16 mouse cellular contexts compared by ENCODE assay signal in genomic region chr19:57985918-57986900, GRCm38 (mm10).
A peak's percentile ranks its signal among the peaks of the same experiment; 100 is the strongest.
DNase-seq lines count a peak whose midpoint lies in the region; ATAC-seq lines count a peak whose summit lies in the region.
"Had no signal": no experiment of that assay in that cellular context is flagged by ENCODE, and none has a peak within 500 bp of the region (broad histone marks: within the 10 kb centered on the region; RNA-seq: fewer than 3 reads in every experiment).

No protein-coding gene starts in this region.

- H3K4me2 ChIP-seq in embryonic facial prominence, embryonic 14.5 days (ENCODE audit: low read depth, low read length) = no peak overlapping the region
- H3K4me2 ChIP-seq in hindbrain, embryonic 12.5 days (replicated peaks) = no peak overlapping the region
- H3K4me2 ChIP-seq in midbrain, embryonic 14.5 days (ENCODE audit: low read length) = no peak overlapping the region
- H3K4me2 ChIP-seq: liver, embryonic 15.5 days had no signal

- no peak overlapping the region for H3K27ac ChIP-seq in embryonic facial prominence, embryonic 14.5 days (replicated peaks; ENCODE audit: low read depth, low read length)
- no peak overlapping the region for H3K27ac ChIP-seq in embryonic facial prominence, embryonic 10.5 days (replicated peaks)
- peak overlapping the region; percentile 78 for H3K27ac ChIP-seq in forebrain, embryonic 10.5 days
- peak overlapping the region; percentile 17; the same call in 1 of the 2 replicates for H3K27ac ChIP-seq in hindbrain, embryonic 12.5 days
- 0 out of 2 replicates have a peak overlapping the region, but pooled peaks have one; percentile 1 for H3K27ac ChIP-seq in midbrain, embryonic 14.5 days (replicated peaks; ENCODE audit: low read depth, low read length)
- H3K27ac ChIP-seq: liver, embryonic 15.5 days had no signal

- H3K4me3 ChIP-seq in embryonic facial prominence, embryonic 14.5 days (ENCODE audit: low read depth, low read length) = no peak overlapping the region
- H3K4me3 ChIP-seq in embryonic facial prominence, embryonic 10.5 days = no peak overlapping the region
- no peak overlapping the region for H3K4me3 ChIP-seq in forebrain, embryonic 10.5 days
- H3K4me3 ChIP-seq in hindbrain, embryonic 12.5 days = no peak overlapping the region
- H3K4me3 ChIP-seq in midbrain, embryonic 14.5 days (replicated peaks; ENCODE audit: low read depth, low read length) = no peak overlapping the region
- H3K4me3 ChIP-seq: liver, embryonic 15.5 days had no signal

- H3K4me1 ChIP-seq in embryonic facial prominence, embryonic 14.5 days (ENCODE audit: control insufficient read depth, insufficient read depth, low read length) = 0 out of 2 replicates have a peak, but pooled peaks cover 8% of the 10 kb centered on the region
- H3K4me1 ChIP-seq in embryonic facial prominence, embryonic 10.5 days = peaks cover 27% of the 10 kb centered on the region
- peaks cover 49% of the 10 kb centered on the region for H3K4me1 ChIP-seq in forebrain, embryonic 10.5 days
- peaks cover 26% of the 10 kb centered on the region for H3K4me1 ChIP-seq in hindbrain, embryonic 12.5 days
- H3K4me1 ChIP-seq in midbrain, embryonic 14.5 days (ENCODE audit: control insufficient read depth, insufficient read depth, low read length) = peaks cover 21% of the 10 kb centered on the region
- H3K4me1 ChIP-seq: liver, embryonic 15.5 days had no signal

- peak; percentile 72 for DNase-seq in embryonic facial prominence, embryonic 14.5 days (ENCODE audit: low spot score)
- DNase-seq in embryonic facial prominence, embryonic 10.5 days (ENCODE audit: low spot score) = no peak
- no peak for DNase-seq in forebrain, embryonic 10.5 days (ENCODE audit: extremely low spot score, low spot score)
- peak; percentile 64 for DNase-seq in midbrain, embryonic 14.5 days
- DNase-seq in adrenal gland, adult 18-20 months (ENCODE audit: low spot score in 2 of 2) = no peak
- no peak for DNase-seq in adrenal gland, postnatal 25 days
- DNase-seq in testis, postnatal 10 days (ENCODE audit: low spot score) = no peak
- DNase-seq: adrenal gland, adult 8-10 months; heart, adult 18-20 months; heart, postnatal 10 days; kidney, postnatal 14 days; left cerebral cortex, postnatal 4 days; right cerebral cortex, postnatal 14 days had no signal

- no peak overlapping the region for H3K9ac ChIP-seq in embryonic facial prominence, embryonic 14.5 days (ENCODE audit: low read depth, low read length)
- no peak overlapping the region for H3K9ac ChIP-seq in hindbrain, embryonic 12.5 days
- no peak overlapping the region for H3K9ac ChIP-seq in midbrain, embryonic 14.5 days (replicated peaks; ENCODE audit: low read length)
- H3K9ac ChIP-seq: liver, embryonic 15.5 days had no signal

- no peak for ATAC-seq in embryonic facial prominence, embryonic 14.5 days (ENCODE audit: low read depth)
- ATAC-seq in hindbrain, embryonic 12.5 days (ENCODE audit: low FRiP score) = peak; percentile 50
- no peak; the same call in 1 of the 2 replicates for ATAC-seq in midbrain, embryonic 14.5 days (ENCODE audit: low FRiP score, low TSS enrichment)
- ATAC-seq: intestine, postnatal 0 days had no signal

- no peaks in the 10 kb centered on the region for H3K9me3 ChIP-seq in embryonic facial prominence, embryonic 14.5 days (ENCODE audit: control insufficient read depth, low read length)
- no peaks in the 10 kb centered on the region for H3K9me3 ChIP-seq in embryonic facial prominence, embryonic 10.5 days
- no peaks in the 10 kb centered on the region for H3K9me3 ChIP-seq in forebrain, embryonic 10.5 days
- H3K9me3 ChIP-seq in hindbrain, embryonic 12.5 days (replicated peaks) = no peaks in the 10 kb centered on the region
- no peaks in the 10 kb centered on the region for H3K9me3 ChIP-seq in midbrain, embryonic 14.5 days (ENCODE audit: control insufficient read depth, low read length)
- H3K9me3 ChIP-seq: liver, embryonic 15.5 days had no signal

- no peaks in the 10 kb centered on the region for H3K36me3 ChIP-seq in embryonic facial prominence, embryonic 14.5 days (ENCODE audit: control insufficient read depth, insufficient read depth, low read length)
- H3K36me3 ChIP-seq in embryonic facial prominence, embryonic 10.5 days (replicated peaks) = peaks cover 4% of the 10 kb centered on the region
- no peaks in the 10 kb centered on the region for H3K36me3 ChIP-seq in forebrain, embryonic 10.5 days (replicated peaks)
- H3K36me3 ChIP-seq in hindbrain, embryonic 12.5 days = no peaks in the 10 kb centered on the region
- no peaks in the 10 kb centered on the region for H3K36me3 ChIP-seq in midbrain, embryonic 14.5 days (ENCODE audit: control insufficient read depth, insufficient read depth, low read length)
- H3K36me3 ChIP-seq: liver, embryonic 15.5 days had no signal

- H3K27me3 ChIP-seq in embryonic facial prominence, embryonic 14.5 days (replicated peaks; ENCODE audit: control insufficient read depth, insufficient read depth, low read length) = no peaks in the 10 kb centered on the region
- H3K27me3 ChIP-seq in embryonic facial prominence, embryonic 10.5 days (replicated peaks; ENCODE audit: low read depth, poor library complexity, severe bottlenecking) = no peaks in the 10 kb centered on the region
- H3K27me3 ChIP-seq in forebrain, embryonic 10.5 days (ENCODE audit: poor library complexity, severe bottlenecking) = no peaks in the 10 kb centered on the region
- no peaks in the 10 kb centered on the region for H3K27me3 ChIP-seq in hindbrain, embryonic 12.5 days
- no peaks in the 10 kb centered on the region for H3K27me3 ChIP-seq in midbrain, embryonic 14.5 days (ENCODE audit: control insufficient read depth, insufficient read depth, low read length)
- H3K27me3 ChIP-seq: liver, embryonic 15.5 days had no signal

- 70% methylated on average over 21 of the region's 21 CpGs for WGBS in embryonic facial prominence, embryonic 14.5 days
- 81% methylated on average over 21 of the region's 21 CpGs for WGBS in embryonic facial prominence, embryonic 10.5 days
- 69% methylated on average over 21 of the region's 21 CpGs for WGBS in forebrain, embryonic 10.5 days
- 56% methylated on average over 21 of the region's 21 CpGs for WGBS in hindbrain, embryonic 12.5 days
- WGBS in midbrain, embryonic 14.5 days = 34% methylated on average over 21 of the region's 21 CpGs

Comparison
In these comparisons a context has a peak if more than half of its experiments do, and no peak if none do; other contexts are left out.
1. DNase-seq: peak in embryonic facial prominence, embryonic 14.5 days (single experiment) and midbrain, embryonic 14.5 days (single experiment); none in embryonic facial prominence, embryonic 10.5 days (single experiment), forebrain, embryonic 10.5 days (single experiment), adrenal gland, adult 18-20 months (0 of 2), adrenal gland, postnatal 25 days (single experiment) and testis, postnatal 10 days (single experiment).
2. H3K27ac ChIP-seq: peak in forebrain, embryonic 10.5 days (single experiment), hindbrain, embryonic 12.5 days (single experiment) and midbrain, embryonic 14.5 days (single experiment); none in embryonic facial prominence, embryonic 14.5 days (single experiment) and embryonic facial prominence, embryonic 10.5 days (single experiment).